Mouse (Mus musculus): ENCODE results near the gene Srrm3. TPM values are rescaled to one million over a fixed set of nuclear protein-coding genes. Genes with fewer than 3 reads are reported as not detected.

Gene Srrm3
- polyA plus RNA-seq, 1 experiment from 2014 or later: 3.6 TPM

- no peaks in the 10 kb centered on the region; the same call in 1 of the 2 replicates for H3K4me1 ChIP-seq
- no peak overlapping the region for H3K4me3 ChIP-seq
- peaks cover 75% of the 10 kb centered on the region for H3K36me3 ChIP-seq
- WGBS: 95% methylated on average over 5 of the region's 5 CpGs
- no peak overlapping the region for H3K9ac ChIP-seq
- no peaks in the 10 kb centered on the region for H3K9me3 ChIP-seq
- H3K27me3 ChIP-seq: no peaks in the 10 kb centered on the region
- no peak overlapping the region for H3K4me2 ChIP-seq (replicated peaks)
- no peak overlapping the region for H3K27ac ChIP-seq
- ATAC-seq (ENCODE audit: insufficient number of reproducible peaks, insufficient read depth, low FRiP score, low TSS enrichment): no peak
Observed at GRCm38 (mm10) chr5:135918593-135918992, 111.9 kb downstream of the Srrm3 start.

- Histone ChIP-seq H3K9me3 (no peaks in the 10 kb centered on the region), H3K4me3 (no peak overlapping the region), H3K9ac (no peak overlapping the region), H3K36me3 (peaks cover 75% of the 10 kb centered on the region), H3K4me1 (no peaks in the 10 kb centered on the region), H3K27ac (no peak overlapping the region), H3K27me3 (no peaks in the 10 kb centered on the region), H3K4me2 (replicated peaks) (no peak overlapping the region)
- no peak for ATAC-seq (ENCODE audit: insufficient number of reproducible peaks, insufficient read depth, low FRiP score, low TSS enrichment)
- 82% methylated on average over 3 of the region's 3 CpGs for WGBS
Observed at GRCm38 (mm10) chr5:135919902-135920301, 113.2 kb downstream of the Srrm3 start.

- peak; percentile 23; the same call in 1 of the 2 replicates for ATAC-seq (ENCODE audit: insufficient number of reproducible peaks, insufficient read depth, low FRiP score, low TSS enrichment)
- Histone ChIP-seq H3K4me2 (replicated peaks) (no peak overlapping the region), H3K36me3 (peaks cover 68% of the 10 kb centered on the region), H3K9me3 (no peaks in the 10 kb centered on the region), H3K4me3 (no peak overlapping the region), H3K27me3 (no peaks in the 10 kb centered on the region), H3K4me1 (no peaks in the 10 kb centered on the region), H3K27ac (no peak overlapping the region), H3K9ac (no peak overlapping the region)
- whole genome bisulfite sequencing: 95% methylated on average over 7 of the region's 7 CpGs
Observed at GRCm38 (mm10) chr5:135923901-135924300, 117.2 kb downstream of the Srrm3 start.

Small RNA genes within 50 kb of the gene (microRNA-seq; reads per million reads assigned to microRNA genes)
- not detected for gene Gm23268

Other genes starting within 250 kb of the Srrm3 start
- gene Ccl26, start 243.3 kb upstream of the Srrm3 start, polyA plus RNA-seq (2016; fragmentation: Nextera tagmentation; extraction: Ambion mirVana): not detected in 2 replicates
- gene Ccl24, start 233.8 kb upstream of the Srrm3 start, polyA plus RNA-seq (2016; fragmentation: Nextera tagmentation; extraction: Ambion mirVana): 0.99 and 1.0 TPM in 2 replicates
- gene Rhbdd2, start 174.3 kb upstream of the Srrm3 start, polyA plus RNA-seq (2016; fragmentation: Nextera tagmentation; extraction: Ambion mirVana): 47.4 and 49.1 TPM in 2 replicates
- gene Por, start 136.9 kb upstream of the Srrm3 start, polyA plus RNA-seq (2016; fragmentation: Nextera tagmentation; extraction: Ambion mirVana): 98.4 and 99.4 TPM in 2 replicates
- gene Tmem120a, start 62.4 kb upstream of the Srrm3 start, polyA plus RNA-seq (2016; fragmentation: Nextera tagmentation; extraction: Ambion mirVana): 50.4 and 53.1 TPM in 2 replicates
- gene Styxl1, start 28.5 kb upstream of the Srrm3 start, polyA plus RNA-seq (2016; fragmentation: Nextera tagmentation; extraction: Ambion mirVana): 0.23 and 0.47 TPM in 2 replicates
- gene Mdh2, start 28.4 kb upstream of the Srrm3 start, polyA plus RNA-seq (2016; fragmentation: Nextera tagmentation; extraction: Ambion mirVana): 487 and 498 TPM in 2 replicates
- 67.9 and 74.8 TPM in 2 replicates for gene Hspb1, start 81.0 kb downstream of the Srrm3 start, polyA plus RNA-seq (2016; fragmentation: Nextera tagmentation; extraction: Ambion mirVana)
- 221 and 228 TPM in 2 replicates for gene Ywhag, start 127.7 kb downstream of the Srrm3 start, polyA plus RNA-seq (2016; fragmentation: Nextera tagmentation; extraction: Ambion mirVana)
- 4.7 and 5.1 TPM in 2 replicates for gene Ssc4d, start 167.6 kb downstream of the Srrm3 start, polyA plus RNA-seq (2016; fragmentation: Nextera tagmentation; extraction: Ambion mirVana)
- 0.12 TPM in 1 of 2 replicates, not detected in the other for gene Zp3, start 173.2 kb downstream of the Srrm3 start, polyA plus RNA-seq (2016; fragmentation: Nextera tagmentation; extraction: Ambion mirVana)
- gene Dtx2, start 187.9 kb downstream of the Srrm3 start, polyA plus RNA-seq (2016; fragmentation: Nextera tagmentation; extraction: Ambion mirVana): 33.8 and 38.9 TPM in 2 replicates
- gene Upk3b, start 231.6 kb downstream of the Srrm3 start, polyA plus RNA-seq (2016; fragmentation: Nextera tagmentation; extraction: Ambion mirVana): 0.18 and 0.91 TPM in 2 replicates
- gene Upk3bl, start 247.6 kb downstream of the Srrm3 start, polyA plus RNA-seq (2016; fragmentation: Nextera tagmentation; extraction: Ambion mirVana): 8.7 and 9.8 TPM in 2 replicates